Mouse (Mus musculus): Measurements from ENCODE around the gene Icam4.

DNA sequence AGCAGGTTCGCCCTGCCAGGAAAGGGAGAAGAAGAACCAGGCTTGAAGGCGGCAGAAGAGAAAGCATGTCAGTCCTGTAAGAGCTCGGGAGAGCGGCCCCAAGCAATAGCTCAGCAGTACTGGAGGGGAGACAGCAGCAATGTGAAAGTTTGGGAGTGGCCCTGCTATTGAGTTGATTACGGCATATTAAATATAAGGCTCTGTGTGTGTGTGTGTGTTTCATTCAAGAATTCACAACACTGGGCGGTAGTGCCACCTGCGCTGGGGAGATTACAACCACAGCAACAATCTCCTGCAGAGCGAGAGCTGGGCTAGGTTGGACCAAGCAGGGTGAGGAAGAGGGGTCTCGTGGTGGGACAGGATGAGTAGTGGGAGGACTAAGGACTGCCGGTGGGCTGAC, 22.4 kb downstream of the Icam4 start:
- no peak for TF ChIP-seq CTCF (IDR thresholded peaks at IDR 0.05; ENCODE audit: insufficient read depth, low read depth, low read length)
- no peak for TF ChIP-seq POLR2A (IDR thresholded peaks at IDR 0.05; ENCODE audit: insufficient read depth, low read depth, low read length)
